Mouse (Mus musculus): Measurements from ENCODE around the gene Atrip. TPM values are rescaled to one million over a fixed set of nuclear protein-coding genes. Genes with fewer than 3 reads are reported as not detected.

Gene Atrip
- total RNA-seq, 4 experiments from 2014 or later: 8.7 to 11.5 (median 10.7) TPM

DNA sequence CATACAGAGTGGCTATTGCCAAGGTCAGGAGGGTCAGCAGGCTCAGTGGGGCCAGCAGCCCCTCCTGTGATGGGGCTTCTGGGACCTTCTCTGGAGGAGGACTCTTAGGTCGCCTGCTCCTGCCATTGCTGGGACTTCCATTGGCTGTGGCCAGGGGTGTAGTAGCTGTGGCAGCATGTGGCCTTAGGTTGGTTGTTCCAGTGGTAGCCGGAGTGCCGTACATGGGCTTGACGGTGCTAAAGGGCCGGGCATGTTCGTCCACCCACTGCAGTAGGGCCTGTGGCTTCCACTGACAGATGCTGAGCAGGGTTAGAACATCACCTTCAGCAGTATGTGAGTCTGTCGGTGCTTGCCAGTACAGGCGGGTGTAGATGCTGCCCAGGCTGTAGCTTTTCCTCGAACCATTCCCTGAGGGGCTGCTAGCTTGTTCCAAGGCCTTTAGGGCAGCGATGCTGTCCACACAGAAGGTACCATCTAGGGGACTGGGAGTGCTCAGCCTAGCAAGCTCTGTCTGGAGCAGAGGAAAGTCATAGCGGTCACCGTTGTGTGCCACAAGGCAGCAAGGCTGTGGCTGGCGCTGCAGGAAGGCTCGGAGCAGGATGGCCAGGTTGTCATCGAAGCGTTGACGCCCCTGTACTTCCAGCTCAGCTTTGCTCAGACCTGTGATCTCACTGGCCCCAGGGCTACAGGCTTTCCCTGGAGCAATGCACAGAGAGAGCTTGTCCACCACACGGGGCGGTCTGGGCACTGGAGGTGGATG is 15.7 kb downstream of the Atrip start:
- DNase-seq (ENCODE audit: low spot score in 2 of 2): no peak

DNA sequence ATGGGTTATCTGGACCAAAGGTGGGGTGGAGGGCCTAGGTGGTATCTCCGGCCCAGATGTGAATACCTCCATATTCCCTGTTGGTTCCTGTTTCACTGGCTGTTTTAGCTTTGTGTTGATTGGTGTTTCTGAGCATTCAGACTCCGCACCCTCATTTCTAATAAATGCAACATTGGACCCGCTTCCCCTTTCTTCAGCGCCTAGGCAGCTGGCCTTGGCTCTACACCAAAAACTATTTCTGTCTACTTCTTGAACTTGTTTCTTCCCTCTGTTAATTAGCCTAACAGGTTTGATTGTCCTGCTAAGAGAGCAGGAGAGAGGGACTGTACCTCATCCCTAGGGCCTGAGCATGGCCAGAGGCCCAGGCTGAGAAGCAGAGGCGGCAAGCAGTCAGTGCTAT is 16.4 kb downstream of the Atrip start:
- no peak for DNase-seq (ENCODE audit: low spot score in 2 of 2)

DNA sequence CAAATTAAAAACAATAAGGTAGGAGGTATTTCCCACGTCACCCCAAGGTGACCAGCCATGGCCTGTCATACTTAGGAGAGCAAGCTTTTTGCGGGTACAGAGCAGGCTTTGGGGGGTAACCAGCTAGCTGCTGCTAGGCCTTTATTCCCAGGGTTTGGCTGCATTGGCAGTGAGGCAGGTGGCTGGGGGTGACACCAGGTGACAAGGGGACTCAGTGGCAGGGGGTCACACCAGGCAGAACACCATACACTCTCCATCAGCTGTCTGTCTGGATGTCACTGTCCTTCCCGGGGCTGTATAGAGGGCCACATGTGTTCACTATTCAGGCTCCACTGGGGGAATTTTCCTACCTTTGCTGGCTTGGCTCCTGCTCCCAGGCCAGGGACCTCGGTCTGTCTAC is 17.0 kb downstream of the Atrip start:
- DNase-seq (ENCODE audit: low spot score in 2 of 2): no peak

- no peak for DNase-seq (ENCODE audit: low spot score in 2 of 2)
These were observed 17.7 kb downstream of the Atrip start for GRCm38 (mm10) chr9:109056081-109056690.

- no peak for DNase-seq (ENCODE audit: low spot score in 2 of 2)
These were observed 18.5 kb downstream of the Atrip start for GRCm38 (mm10) chr9:109055271-109056030.

DNA sequence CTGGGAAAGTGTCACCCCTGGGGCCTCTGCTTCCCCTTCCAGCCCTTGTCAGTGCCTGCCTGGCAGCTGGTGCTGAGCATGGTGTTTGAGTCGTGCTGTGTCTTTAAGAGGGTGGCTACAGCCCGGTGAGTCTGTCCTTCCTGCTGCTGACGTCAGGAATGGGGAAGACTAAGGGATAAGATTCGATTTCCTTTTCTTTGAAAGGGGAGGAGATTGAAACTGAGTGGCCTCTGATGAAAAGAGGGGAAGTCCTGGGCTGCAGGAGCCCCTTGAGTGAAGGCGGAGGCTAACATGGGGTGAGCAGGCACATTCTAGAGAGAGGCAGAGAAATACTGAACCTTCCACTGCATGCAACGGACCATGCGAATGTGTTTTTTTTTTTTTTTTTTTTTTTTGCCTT is 19.2 kb downstream of the Atrip start:
- peak in 1 of 2 experiments; percentile 39 for DNase-seq (ENCODE audit: low spot score in 2 of 2)

GRCm38 (mm10) chr9:109053851-109054250 is 20.1 kb downstream of the Atrip start:
- no peak for DNase-seq (ENCODE audit: low spot score in 2 of 2)

DNA sequence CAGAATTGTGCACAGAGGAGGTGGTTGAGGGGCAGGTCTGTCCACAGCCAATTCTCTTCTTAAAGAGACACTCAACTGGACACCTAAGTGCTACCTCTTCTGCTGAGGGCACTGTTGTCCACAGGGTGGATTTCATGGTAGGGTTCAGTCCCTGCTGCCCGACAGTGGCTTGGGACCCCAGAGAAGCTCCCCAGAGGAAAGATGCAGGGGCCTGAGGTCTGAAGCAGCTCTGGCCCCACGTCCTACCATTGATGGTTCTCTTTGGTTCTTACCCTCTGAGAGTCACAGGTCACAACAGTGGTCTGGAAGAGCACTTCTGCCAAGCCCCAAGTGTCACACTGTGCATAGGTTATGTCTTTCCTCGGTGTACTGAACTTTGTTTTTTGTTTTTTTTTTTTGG is 20.6 kb downstream of the Atrip start:
- DNase-seq (ENCODE audit: low spot score in 2 of 2): no peak

GRCm38 (mm10) chr9:109052490-109053260 is 21.2 kb downstream of the Atrip start:
- DNase-seq (ENCODE audit: low spot score in 2 of 2): no peak

GRCm38 (mm10) chr9:109051651-109052489 is 22.1 kb downstream of the Atrip start:
- DNase-seq (ENCODE audit: low spot score in 2 of 2): no peak

GRCm38 (mm10) chr9:109051011-109051501 is 22.9 kb downstream of the Atrip start:
- DNase-seq (ENCODE audit: low spot score in 2 of 2): no peak

GRCm38 (mm10) chr9:109050674-109050997 is 23.3 kb downstream of the Atrip start:
- DNase-seq (ENCODE audit: low spot score in 2 of 2): no peak

GRCm38 (mm10) chr9:109049996-109050673 is 23.8 kb downstream of the Atrip start:
- no peak for DNase-seq (ENCODE audit: low spot score in 2 of 2)

GRCm38 (mm10) chr9:109049316-109049715 is 24.6 kb downstream of the Atrip start:
- no peak for DNase-seq (ENCODE audit: low spot score in 2 of 2)

GRCm38 (mm10) chr9:109046306-109046705 is 27.6 kb downstream of the Atrip start:
- DNase-seq (ENCODE audit: low spot score in 2 of 2): peak in 1 of 2 experiments; percentile 38

GRCm38 (mm10) chr9:109041351-109041750 is 32.6 kb downstream of the Atrip start:
- no peak for DNase-seq (ENCODE audit: low spot score in 2 of 2)

DNA sequence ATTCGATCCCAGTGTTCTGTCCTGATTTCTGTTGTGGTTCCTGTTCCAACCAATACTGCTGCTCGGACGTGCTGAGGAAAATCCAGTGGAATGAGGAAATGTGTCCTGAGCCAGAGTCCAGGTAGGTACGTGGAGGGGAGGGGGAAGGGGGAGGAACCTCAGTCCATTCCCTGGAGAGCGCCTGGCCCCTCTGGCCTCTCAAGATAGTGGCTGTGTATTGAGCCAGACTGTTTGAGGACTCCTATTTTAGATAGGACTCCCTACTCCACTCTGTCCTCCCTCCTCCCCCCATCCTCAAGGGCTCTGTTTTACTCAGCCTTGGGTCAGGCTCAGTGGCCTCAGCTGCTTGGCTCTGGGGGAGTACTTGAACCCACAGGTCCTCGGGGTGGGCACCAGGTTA is 33.0 kb downstream of the Atrip start:
- no peak for DNase-seq (ENCODE audit: low spot score in 2 of 2)

DNA sequence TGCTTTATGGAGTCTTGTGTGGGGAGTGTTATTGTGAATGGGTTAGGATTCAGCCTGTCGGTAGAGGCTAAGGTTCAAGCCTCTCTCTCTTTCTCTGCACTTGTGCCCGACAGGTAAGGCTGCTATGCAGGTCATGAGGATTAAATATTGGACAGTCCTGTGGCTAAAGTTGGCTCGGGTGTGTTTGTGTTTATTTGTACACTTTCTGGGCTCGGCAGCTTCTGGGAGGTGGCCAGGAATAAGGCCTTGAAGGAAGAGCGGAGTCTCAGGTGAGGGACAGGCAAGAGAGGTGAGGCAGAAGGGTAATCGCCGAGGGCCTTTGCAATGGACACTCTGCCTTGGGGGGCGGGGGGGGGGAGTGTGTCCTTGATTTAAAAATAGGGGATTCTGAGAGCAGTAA is 33.7 kb downstream of the Atrip start:
- DNase-seq (ENCODE audit: low spot score in 2 of 2): no peak

DNA sequence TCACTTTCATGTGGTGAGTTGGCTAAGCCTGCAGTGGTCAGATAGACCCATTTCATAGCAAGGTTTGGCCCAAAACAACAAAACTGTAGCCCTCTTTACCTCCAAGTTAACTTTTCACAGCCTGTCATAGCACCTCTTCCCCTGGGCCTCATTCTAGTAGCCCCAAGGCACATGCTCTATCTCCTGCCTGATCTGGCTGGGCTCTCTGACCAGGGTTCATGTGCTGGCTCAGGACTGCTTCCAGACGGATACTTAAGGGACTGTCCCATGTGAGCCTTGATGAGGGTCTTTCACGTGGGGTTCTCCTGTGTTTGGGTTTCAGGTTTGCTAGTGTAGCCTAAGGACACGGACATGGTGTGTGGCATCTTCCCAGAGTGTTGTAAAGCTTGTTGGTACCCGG is 34.2 kb downstream of the Atrip start:
- no peak for DNase-seq (ENCODE audit: low spot score in 2 of 2)

GRCm38 (mm10) chr9:109038901-109039364 is 35.0 kb downstream of the Atrip start:
- peak; percentile 41 to 55 for DNase-seq (ENCODE audit: low spot score in 2 of 2)

All from gastrocnemius, adult 8-10 months (tissue).